Mouse (Mus musculus) stomach, postnatal 0 days (tissue): ENCODE data around the gene Snx6.

ENCODE experiments used
- CTCF ChIP-seq: IDR thresholded peaks from 2 replicates; pipeline ENCODE4 v1.5.1; 2016; ENCODE audit warnings: antibody characterized with exemption, low read depth, mild to moderate bottlenecking, moderate library complexity
- EP300 ChIP-seq: optimal IDR thresholded peaks from 2 replicates; pipeline ENCODE3; 2016; ENCODE audit warnings: antibody characterized with exemption

DNA sequence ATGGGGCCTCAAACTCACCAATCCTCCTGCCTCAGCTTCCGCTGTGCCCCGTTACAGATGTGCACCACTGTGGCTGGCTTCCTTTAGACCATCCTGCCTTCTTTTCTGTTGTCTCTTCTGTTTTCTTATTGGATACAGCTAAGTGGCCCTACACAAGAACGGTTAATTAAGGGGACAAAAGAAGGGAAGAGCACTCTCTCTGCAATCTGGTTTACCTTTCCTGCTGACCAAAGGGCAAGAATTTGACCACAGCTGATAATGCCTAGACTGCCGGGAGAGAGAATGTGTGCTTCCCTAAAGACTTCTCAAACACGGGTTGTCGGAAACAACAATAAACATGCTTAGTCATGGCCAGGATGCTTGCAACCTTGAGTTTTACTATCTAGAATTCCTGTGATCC lies 12.0 kb upstream of the Snx6 start:
- no peak for TF ChIP-seq CTCF
- no peak for TF ChIP-seq EP300
